17 mouse cellular contexts compared by ENCODE assay signal in the genomic region with DNA sequence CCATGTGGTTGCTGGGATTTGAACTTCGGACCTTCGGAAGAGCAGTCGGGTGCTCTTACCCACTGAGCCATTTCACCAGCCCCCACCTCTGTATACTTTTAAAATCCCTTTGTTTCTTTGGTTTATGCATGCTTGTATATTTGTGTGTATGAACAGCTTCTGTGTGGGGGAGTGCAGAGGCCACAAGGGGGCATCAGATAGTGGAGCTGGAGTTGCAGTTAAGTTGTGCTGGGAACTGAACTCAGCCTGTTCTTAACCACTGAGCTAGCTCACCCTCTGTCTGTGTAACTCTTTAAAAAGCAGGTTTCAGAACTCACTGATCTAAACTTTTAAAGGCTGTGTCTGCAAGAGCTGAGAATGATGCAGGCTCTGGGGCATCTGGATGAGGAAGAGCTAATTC.
DNase-seq lines count a peak whose midpoint lies in the region; ATAC-seq and TF ChIP-seq lines count a peak whose summit lies in the region.
"Had no signal": no experiment of that assay in that cellular context is flagged by ENCODE, and none has a peak within 500 bp of the region (broad histone marks: within the 10 kb centered on the region; RNA-seq: fewer than 3 reads in every experiment).

No protein-coding gene starts in this region.

- no peak for TF ChIP-seq POLR2A in ES-Bruce4 (IDR thresholded peaks at IDR 0.05; ENCODE audit: insufficient read depth, low read length)
- no peak for TF ChIP-seq POLR2A in brain, embryonic 14.5 days (IDR thresholded peaks at IDR 0.05; ENCODE audit: borderline replicate concordance, extremely low read depth, insufficient read depth, insufficient read length, poor library complexity, severe bottlenecking)

- no peak overlapping the region for H3K4me3 ChIP-seq in intestine, postnatal 0 days (ENCODE audit: low read depth, low read length)
- H3K4me3 ChIP-seq in intestine, embryonic 15.5 days (replicated peaks): no peak overlapping the region
- no peak overlapping the region for H3K4me3 ChIP-seq in lung, embryonic 14.5 days (ENCODE audit: low read depth, low read length)
- no peak overlapping the region for H3K4me3 ChIP-seq in ES-Bruce4 (ENCODE audit: low read depth, low read length)
- H3K4me3 ChIP-seq: forebrain, embryonic 15.5 days; heart, embryonic 10.5 days; liver, embryonic 13.5 days had no signal

- no peaks in the 10 kb centered on the region for H3K36me3 ChIP-seq in intestine, postnatal 0 days (ENCODE audit: control insufficient read depth, insufficient read depth)
- H3K36me3 ChIP-seq in intestine, embryonic 15.5 days: no peaks in the 10 kb centered on the region
- H3K36me3 ChIP-seq in lung, embryonic 14.5 days (ENCODE audit: insufficient read depth): no peaks in the 10 kb centered on the region
- H3K36me3 ChIP-seq in ES-Bruce4 (ENCODE audit: control insufficient read depth, insufficient read depth, low read length, poor library complexity, severe bottlenecking): no peaks in the 10 kb centered on the region
- H3K36me3 ChIP-seq: forebrain, embryonic 15.5 days; heart, embryonic 10.5 days; liver, embryonic 13.5 days had no signal

- H3K4me2 ChIP-seq in intestine, postnatal 0 days (replicated peaks; ENCODE audit: low read depth): no peak overlapping the region
- no peak overlapping the region for H3K4me2 ChIP-seq in intestine, embryonic 15.5 days (replicated peaks)
- H3K4me2 ChIP-seq in lung, embryonic 14.5 days: no peak overlapping the region
- H3K4me2 ChIP-seq: forebrain, embryonic 15.5 days; liver, embryonic 13.5 days had no signal

- 93% methylated on average over 3 of the region's 3 CpGs for whole genome bisulfite sequencing in intestine, postnatal 0 days
- WGBS in intestine, embryonic 15.5 days: 94% methylated on average over 3 of the region's 3 CpGs
- WGBS in lung, embryonic 14.5 days: 92% methylated on average over 3 of the region's 3 CpGs

- H3K4me1 ChIP-seq in intestine, postnatal 0 days (replicated peaks; ENCODE audit: control insufficient read depth, insufficient read depth, low read length): no peaks in the 10 kb centered on the region
- peaks cover 3% of the 10 kb centered on the region; the same call in 1 of the 2 replicates for H3K4me1 ChIP-seq in intestine, embryonic 15.5 days (replicated peaks)
- H3K4me1 ChIP-seq in lung, embryonic 14.5 days (ENCODE audit: insufficient read depth): no peaks in the 10 kb centered on the region
- peaks cover 2% of the 10 kb centered on the region for H3K4me1 ChIP-seq in ES-Bruce4 (ENCODE audit: control insufficient read depth, insufficient read depth, low read length)
- H3K4me1 ChIP-seq: heart, embryonic 10.5 days; liver, embryonic 13.5 days had no signal

- H3K27me3 ChIP-seq in intestine, postnatal 0 days (replicated peaks; ENCODE audit: control insufficient read depth, insufficient read depth, low read length): no peaks in the 10 kb centered on the region
- H3K27me3 ChIP-seq in intestine, embryonic 15.5 days (replicated peaks): no peaks in the 10 kb centered on the region
- H3K27me3 ChIP-seq in lung, embryonic 14.5 days (ENCODE audit: insufficient read depth, low read length): no peaks in the 10 kb centered on the region
- H3K27me3 ChIP-seq in ES-Bruce4 (ENCODE audit: control insufficient read depth, insufficient read depth, low read length, poor library complexity, severe bottlenecking): no peaks in the 10 kb centered on the region
- H3K27me3 ChIP-seq: forebrain, embryonic 15.5 days; liver, embryonic 13.5 days had no signal

- no peaks in the 10 kb centered on the region for H3K9me3 ChIP-seq in intestine, postnatal 0 days (ENCODE audit: control insufficient read depth)
- H3K9me3 ChIP-seq in intestine, embryonic 15.5 days: no peaks in the 10 kb centered on the region
- no peaks in the 10 kb centered on the region for H3K9me3 ChIP-seq in lung, embryonic 14.5 days (ENCODE audit: low read depth, low read length)
- H3K9me3 ChIP-seq in ES-Bruce4 (replicated peaks; ENCODE audit: control insufficient read depth, insufficient read depth, low read length, poor library complexity, severe bottlenecking): no peaks in the 10 kb centered on the region
- H3K9me3 ChIP-seq: forebrain, embryonic 15.5 days; heart, embryonic 10.5 days; liver, embryonic 13.5 days had no signal

- TF ChIP-seq EP300 in ES-Bruce4 (IDR thresholded peaks at IDR 0.05; ENCODE audit: insufficient read depth, low read depth, low read length): no peak

- no peak overlapping the region for H3K27ac ChIP-seq in intestine, postnatal 0 days (ENCODE audit: low read depth, low read length)
- no peak overlapping the region for H3K27ac ChIP-seq in intestine, embryonic 15.5 days
- H3K27ac ChIP-seq in lung, embryonic 14.5 days (ENCODE audit: low read depth): no peak overlapping the region
- H3K27ac ChIP-seq in ES-Bruce4 (ENCODE audit: insufficient read depth, low read length): no peak overlapping the region
- H3K27ac ChIP-seq: forebrain, embryonic 15.5 days; heart, embryonic 10.5 days; liver, embryonic 13.5 days had no signal

- no peak overlapping the region for H3K9ac ChIP-seq in intestine, postnatal 0 days (ENCODE audit: low read depth, low read length)
- no peak overlapping the region for H3K9ac ChIP-seq in intestine, embryonic 15.5 days
- H3K9ac ChIP-seq in lung, embryonic 14.5 days: no peak overlapping the region
- H3K9ac ChIP-seq in ES-Bruce4 (ENCODE audit: low read depth, poor library complexity, severe bottlenecking): no peak overlapping the region
- H3K9ac ChIP-seq: forebrain, embryonic 15.5 days; liver, embryonic 13.5 days had no signal

- ATAC-seq in intestine, postnatal 0 days: no peak
- no peak for ATAC-seq in intestine, embryonic 15.5 days
- ATAC-seq in lung, embryonic 14.5 days (ENCODE audit: insufficient read depth): no peak
- ATAC-seq: forebrain, embryonic 15.5 days had no signal

- TF ChIP-seq CTCF in intestine, postnatal 0 days (IDR thresholded peaks at IDR 0.05; ENCODE audit: low read depth): peak; percentile 31; the same call in 1 of the 2 replicates
- TF ChIP-seq CTCF in lung, embryonic 14.5 days (IDR thresholded peaks at IDR 0.05; ENCODE audit: low read depth): peak; percentile 29; the same call in 1 of the 2 replicates
- TF ChIP-seq CTCF in ES-Bruce4 (IDR thresholded peaks at IDR 0.05; ENCODE audit: low read depth, low read length): peak; percentile 60
- peak; percentile 8; the same call in 1 of the 2 replicates for TF ChIP-seq CTCF in brain, embryonic 14.5 days (IDR thresholded peaks at IDR 0.05; ENCODE audit: borderline replicate concordance, extremely low read depth, insufficient read depth, insufficient read length)

- no peak for DNase-seq in lung, embryonic 14.5 days
- no peak for DNase-seq in lung, adult 18-20 months
- DNase-seq in brain, embryonic 14.5 days (ENCODE audit: low read depth): no peak
- DNase-seq in left cerebral cortex, adult 11 months (ENCODE audit: low spot score): no peak
- DNase-seq in left cerebral cortex, adult 18-20 months (ENCODE audit: low spot score in 2 of 2): no peak
- DNase-seq: adrenal gland, postnatal 10 days; cerebellum, adult 11-12 months; cerebellum, postnatal 25 days; embryo, embryonic 11 days; gastrocnemius, postnatal 36 days; liver, embryonic 13.5 days; right cerebral cortex, postnatal 25 days had no signal

Comparison
In these comparisons a context has a peak if more than half of its experiments do, and no peak if none do; other contexts are left out.
1. CTCF ChIP-seq: peak in every context shown above with its lines; median percentile 60 in ES-Bruce4; 31 in intestine, postnatal 0 days; 29 in lung, embryonic 14.5 days; 8 in brain, embryonic 14.5 days.